Mouse (Mus musculus) kidney, postnatal 4 days (tissue): ENCODE measurements around the gene Grm2.
"Not testable (repeated sequence)": the region's sequence is repeated elsewhere in the genome, so short reads cannot be mapped to it uniquely, and the experiment has no call there.

Experiments used
- DNase-seq, 2 experiments: peaks; one replicate each; pipeline ENCODE4 v3.0.0; 2021; ENCODE audit warnings: mixed read lengths in 2 of 2

The Grm2 gene

GRCm38 (mm10) chr9:106647226-106647625 lies 8.7 kb downstream of the Grm2 start:
- DNase-seq: no peak

GRCm38 (mm10) chr9:106645684-106646271 lies 10.1 kb downstream of the Grm2 start:
- DNase-seq: no peak

GRCm38 (mm10) chr9:106643787-106644186 lies 12.1 kb downstream of the Grm2 start:
- DNase-seq: peak; percentile 46

- DNase-seq: peak; percentile 89 to 92
These were observed 12.8 kb downstream of the Grm2 start for GRCm38 (mm10) chr9:106643128-106643527.

- no peak for DNase-seq
These were observed 14.5 kb downstream of the Grm2 start for GRCm38 (mm10) chr9:106641346-106641745.

- no peak for DNase-seq
These were observed 17.7 kb downstream of the Grm2 start for GRCm38 (mm10) chr9:106638154-106638553.

GRCm38 (mm10) chr9:106632185-106632584 lies 23.7 kb downstream of the Grm2 start:
- DNase-seq: no peak

- DNase-seq: peak in 1 of 2 experiments; percentile 10
These were observed 28.1 kb downstream of the Grm2 start for GRCm38 (mm10) chr9:106627796-106628195.

- no peak for DNase-seq
These were observed 29.6 kb downstream of the Grm2 start, which contains the start of gene Iqcf6 for GRCm38 (mm10) chr9:106626282-106626681. Iqcf6 (plus strand) TSS chr9:106626582.

GRCm38 (mm10) chr9:106617496-106617895 lies 38.4 kb downstream of the Grm2 start:
- DNase-seq: no peak

GRCm38 (mm10) chr9:106616306-106616705 lies 39.6 kb downstream of the Grm2 start:
- no peak for DNase-seq

- no peak for DNase-seq
These were observed 41.3 kb downstream of the Grm2 start for GRCm38 (mm10) chr9:106614616-106615015.

- no peak for DNase-seq
These were observed 41.9 kb downstream of the Grm2 start for GRCm38 (mm10) chr9:106613951-106614350.

GRCm38 (mm10) chr9:106610727-106611126 lies 45.2 kb downstream of the Grm2 start:
- DNase-seq: no peak

- peak; percentile 65 to 70 for DNase-seq
These were observed 55.3 kb downstream of the Grm2 start for GRCm38 (mm10) chr9:106600546-106600945.

GRCm38 (mm10) chr9:106598466-106598865 lies 57.4 kb downstream of the Grm2 start:
- DNase-seq: peak; percentile 18 to 21

GRCm38 (mm10) chr9:106595836-106596235 lies 60.0 kb downstream of the Grm2 start:
- DNase-seq: no peak

GRCm38 (mm10) chr9:106595402-106595801 lies 60.5 kb downstream of the Grm2 start:
- DNase-seq: not testable (repeated sequence)
